Mouse (Mus musculus): ENCODE results near the gene Rimbp2.
"Not testable (repeated sequence)": the region's sequence is repeated elsewhere in the genome, so short reads cannot be mapped to it uniquely, and the experiment has no call there.

Rimbp2 gene

GRCm38 (mm10) chr5:128953278-128954070 lies at the start of gene Rimbp2:
Gene Rimbp2 (minus strand): TSS chr5:128953486.
- no peak for DNase-seq (ENCODE audit: low read depth, low spot score)

DNA sequence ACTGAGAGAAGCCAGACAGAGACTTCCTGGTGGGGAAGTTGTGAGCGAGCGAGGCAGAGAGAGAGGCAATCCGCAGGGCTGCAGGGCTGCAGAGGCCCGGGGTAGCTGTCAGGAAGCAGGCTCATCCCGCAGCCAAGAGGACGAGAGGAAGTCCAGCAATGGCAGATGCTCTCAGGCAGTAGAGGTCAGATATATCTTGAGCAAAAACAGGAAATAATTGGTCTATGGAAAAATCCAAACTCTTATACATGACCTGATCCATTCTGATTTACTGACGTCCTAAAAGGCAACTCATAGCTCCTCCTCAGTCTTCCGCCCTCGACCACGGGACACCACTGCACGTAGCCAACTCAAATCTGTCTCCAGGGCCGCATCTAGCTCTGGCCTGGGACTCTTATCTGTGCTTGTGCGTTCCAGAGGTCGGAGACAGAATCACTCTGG lies 49.3 kb upstream of the Rimbp2 start:
- no peak for DNase-seq (ENCODE audit: low read depth, low spot score)

DNA sequence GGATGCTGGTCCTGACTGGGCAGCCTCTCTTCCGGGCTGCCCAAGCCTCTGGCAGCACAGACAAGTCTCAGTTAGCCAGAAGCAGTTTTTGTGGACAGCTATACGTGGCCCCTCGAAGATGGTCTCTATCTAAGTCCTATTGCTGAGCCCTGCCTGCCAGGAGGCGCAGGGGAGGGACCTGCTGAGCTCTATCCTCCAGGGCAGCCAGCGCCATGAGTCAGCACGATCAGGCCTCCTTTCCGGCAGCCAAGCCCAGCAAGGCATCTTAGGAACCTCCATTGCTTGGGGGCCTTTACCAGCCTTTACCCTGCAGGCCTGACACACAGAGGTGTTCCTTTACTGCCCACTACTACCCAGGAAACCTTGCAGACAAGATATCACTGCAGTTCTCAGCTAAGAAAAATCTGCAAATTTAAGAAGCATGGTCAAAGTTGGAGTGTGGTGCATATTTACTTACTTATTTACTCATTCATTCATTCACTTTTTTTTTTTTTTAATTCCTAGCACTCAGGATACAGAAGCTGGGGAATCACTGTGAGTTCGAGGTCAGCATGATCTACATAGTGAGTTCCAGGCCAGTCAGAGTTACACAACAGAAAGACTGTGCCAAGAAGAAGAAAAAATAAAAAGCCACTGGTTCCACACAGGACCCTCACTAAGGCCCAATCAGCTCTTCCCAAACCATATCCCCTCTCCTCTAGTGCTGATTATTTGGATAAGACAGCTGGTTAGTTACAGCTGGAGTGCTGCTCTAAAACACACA lies 47.6 kb upstream of the Rimbp2 start:
- no peak for DNase-seq (ENCODE audit: low read depth, low spot score)

- no peak for DNase-seq (ENCODE audit: low read depth, low spot score)
Measured at GRCm38 (mm10) chr5:128987141-128987954, 34.1 kb upstream of the Rimbp2 start.

DNA sequence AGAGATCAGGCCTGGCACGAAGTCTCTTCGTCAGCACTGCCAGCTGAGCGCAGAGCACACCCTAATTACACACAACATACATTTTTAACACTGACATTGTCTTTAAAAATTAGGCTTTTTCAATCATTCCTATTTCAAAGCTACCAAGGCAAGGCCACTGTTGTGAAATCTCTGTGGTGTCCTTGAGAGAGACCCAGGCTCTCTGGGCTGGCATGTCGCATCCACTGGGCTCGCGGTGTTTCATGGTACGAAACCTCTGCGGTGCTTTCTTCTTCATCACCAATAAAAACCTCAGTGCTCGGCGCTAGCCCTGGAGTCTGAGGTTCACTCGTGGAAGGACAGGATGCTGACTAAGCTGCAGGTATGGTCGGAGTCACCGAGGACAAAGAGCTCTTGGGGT lies 32.7 kb upstream of the Rimbp2 start:
- DNase-seq (ENCODE audit: low read depth, low spot score) = no peak

- no peak for DNase-seq (ENCODE audit: low read depth, low spot score)
Measured at GRCm38 (mm10) chr5:128984536-128984935, 31.2 kb upstream of the Rimbp2 start.

- peak; percentile 50 for DNase-seq (ENCODE audit: low read depth, low spot score)
Measured at GRCm38 (mm10) chr5:128981607-128982006, 28.3 kb upstream of the Rimbp2 start.

- no peak for DNase-seq (ENCODE audit: low read depth, low spot score)
Measured at GRCm38 (mm10) chr5:128980857-128981256, 27.6 kb upstream of the Rimbp2 start.

DNA sequence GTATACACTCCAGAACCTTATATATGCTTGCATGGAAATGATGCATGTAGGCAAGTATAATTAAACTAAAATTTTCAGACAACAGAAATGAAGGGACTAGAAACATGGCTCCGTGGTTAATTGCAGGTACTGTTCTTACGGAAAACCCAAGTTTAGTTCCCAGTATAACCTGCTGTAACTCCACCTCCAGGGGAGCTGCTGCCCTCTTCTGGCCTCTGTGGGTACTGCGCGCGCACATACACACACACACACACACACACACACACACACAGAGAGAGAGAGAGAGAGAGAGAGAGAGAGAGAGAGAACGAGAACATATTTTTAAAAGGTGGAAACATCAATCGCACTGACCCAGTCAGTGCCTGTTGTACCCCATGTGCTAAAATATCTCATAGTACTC lies 25.7 kb upstream of the Rimbp2 start:
- DNase-seq (ENCODE audit: low read depth, low spot score) = no peak

DNA sequence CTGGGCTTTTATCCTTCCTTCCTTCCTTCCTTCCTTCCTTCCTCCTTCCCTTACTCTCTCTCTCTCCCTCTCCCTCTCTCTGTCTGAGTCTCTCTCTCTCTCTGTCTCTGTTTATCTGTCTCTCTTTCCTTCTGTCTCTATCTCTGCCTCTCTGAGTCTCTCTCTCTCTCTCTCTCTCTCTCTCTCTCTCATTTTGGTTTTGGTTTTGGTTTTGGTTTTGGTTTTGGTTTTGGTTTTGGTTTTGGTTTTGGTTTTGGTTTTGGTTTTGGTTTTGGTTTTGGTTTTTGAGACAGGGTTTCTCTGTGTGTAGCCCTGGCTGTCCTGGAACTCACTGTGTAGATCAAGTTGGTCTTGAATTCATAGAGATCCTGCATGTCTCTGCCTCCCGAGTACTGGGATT lies 24.2 kb upstream of the Rimbp2 start:
- not testable (repeated sequence) for DNase-seq (ENCODE audit: low read depth, low spot score)

GRCm38 (mm10) chr5:128976266-128976665 lies 23.0 kb upstream of the Rimbp2 start:
- no peak for DNase-seq (ENCODE audit: low read depth, low spot score)

- no peak for DNase-seq (ENCODE audit: low read depth, low spot score)
Measured at GRCm38 (mm10) chr5:128971298-128971697, 18.0 kb upstream of the Rimbp2 start.

GRCm38 (mm10) chr5:128970878-128971277 lies 17.6 kb upstream of the Rimbp2 start:
- no peak for DNase-seq (ENCODE audit: low read depth, low spot score)

DNA sequence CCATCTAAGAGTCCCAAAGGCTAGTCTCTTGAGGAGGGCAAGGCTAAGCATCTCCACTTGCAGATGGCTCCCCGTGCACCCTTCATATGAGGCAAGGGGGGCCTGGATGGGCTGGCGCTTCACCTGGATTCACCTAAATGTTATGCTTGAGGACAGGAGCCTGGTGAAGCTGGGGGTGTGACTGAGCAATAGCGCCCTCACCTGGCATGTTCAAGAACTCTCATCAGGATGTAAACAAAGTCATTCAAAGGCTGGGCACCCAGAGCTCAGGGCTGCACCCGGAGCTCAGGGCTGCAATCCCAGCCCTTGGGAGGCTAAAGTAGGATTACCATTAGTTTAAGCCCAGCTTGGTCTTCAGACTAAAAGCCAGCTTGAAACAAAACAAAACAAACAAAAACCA lies 11.1 kb upstream of the Rimbp2 start:
- DNase-seq (ENCODE audit: low read depth, low spot score) = no peak

- no peak for DNase-seq (ENCODE audit: low read depth, low spot score)
Measured at GRCm38 (mm10) chr5:128958916-128959315, 5.6 kb upstream of the Rimbp2 start.

- not testable (repeated sequence) for DNase-seq (ENCODE audit: low read depth, low spot score)
Measured at GRCm38 (mm10) chr5:128954371-128954770, 1.1 kb upstream of the Rimbp2 start.

- DNase-seq (ENCODE audit: low read depth, low spot score) = no peak
Measured at GRCm38 (mm10) chr5:128952291-128953195, 743 bp downstream of the Rimbp2 start.

DNA sequence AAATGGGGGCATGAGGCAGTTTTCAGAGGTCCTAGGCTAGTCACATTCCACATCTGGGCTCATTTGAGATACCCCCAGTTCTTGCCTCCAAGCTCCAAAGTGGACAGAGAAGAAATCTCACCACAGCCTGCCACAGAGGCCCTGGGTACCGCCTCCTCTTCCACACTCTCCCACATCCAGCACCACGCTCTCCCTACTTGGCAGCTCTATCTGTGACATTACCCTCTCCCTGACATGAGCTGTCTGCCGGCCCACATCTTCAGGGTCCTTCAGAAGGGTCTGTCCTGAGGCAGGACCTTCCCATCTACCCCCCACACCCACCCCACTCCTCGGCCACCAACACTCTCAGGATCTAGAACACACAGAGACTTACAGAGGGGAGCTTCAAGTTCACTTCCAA lies 1.8 kb downstream of the Rimbp2 start:
- DNase-seq (ENCODE audit: low read depth, low spot score) = no peak

DNA sequence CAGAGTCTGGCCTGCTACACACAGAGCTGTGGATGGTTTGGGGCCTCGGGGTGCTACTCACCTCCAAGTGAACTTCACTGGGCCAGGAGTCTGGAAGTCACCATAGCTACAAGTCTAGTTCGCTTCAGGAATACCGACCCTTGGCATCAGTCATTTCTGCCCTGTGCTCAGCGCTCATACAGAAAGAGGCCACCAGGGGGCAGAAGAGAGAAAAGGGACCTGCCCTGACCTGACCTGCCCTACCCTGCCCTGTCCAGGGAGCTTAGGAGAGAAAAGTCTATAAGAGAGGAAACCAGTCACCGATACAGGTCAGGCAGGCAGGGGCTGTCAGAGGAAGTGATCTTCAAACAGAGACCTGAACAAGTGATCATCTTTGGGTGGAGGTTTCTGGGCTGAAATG lies 6.2 kb downstream of the Rimbp2 start:
- DNase-seq (ENCODE audit: low read depth, low spot score) = no peak

GRCm38 (mm10) chr5:128940436-128940835 lies 12.8 kb downstream of the Rimbp2 start:
- DNase-seq (ENCODE audit: low read depth, low spot score) = no peak

GRCm38 (mm10) chr5:128935359-128935899 lies 17.9 kb downstream of the Rimbp2 start:
- no peak for DNase-seq (ENCODE audit: low read depth, low spot score)
